Mouse (Mus musculus) neural tube, embryonic 11.5 days (tissue): ENCODE results near the gene Snrpd2. TPM values are rescaled to one million over a fixed set of nuclear protein-coding genes. Genes with fewer than 3 reads are reported as not detected.

Experiments used
- ATAC-seq: fragments of 200-750 bp; cut with Nextera tagmentation; 2 replicates; pipeline ENCODE4 v1.8.0; 2017; ENCODE audit warnings: moderate number of reproducible peaks, mild to moderate bottlenecking, moderate TSS enrichment, moderate library complexity; ENCODE audit not compliant: insufficient read depth, low FRiP score, low TSS enrichment
- DNase-seq: peaks from one replicate; pipeline ENCODE4 v3.0.0-alpha.2; 2015; ENCODE audit warnings: low spot score
- H3K27ac ChIP-seq: fragments of 300-500 bp; sonication (generic); 2 replicates; pipeline ENCODE4 v1.5.1; 2014; ENCODE audit warnings: low read depth, mild to moderate bottlenecking, low read length
- H3K27me3 ChIP-seq: fragments of 300-500 bp; sonication (generic); 2 replicates; pipeline ENCODE4 v1.6.1; 2014; ENCODE audit warnings: mild to moderate bottlenecking, low read length, mixed read lengths; ENCODE audit not compliant: control insufficient read depth, insufficient read depth
- H3K36me3 ChIP-seq: fragments of 300-500 bp; sonication (generic); 2 replicates; pipeline ENCODE4 v1.6.1; 2014; ENCODE audit warnings: mild to moderate bottlenecking, low read length, moderate library complexity, mixed read lengths; ENCODE audit not compliant: control insufficient read depth, insufficient read depth
- H3K4me1 ChIP-seq: fragments of 300-500 bp; sonication (generic); 2 replicates; pipeline ENCODE4 v1.6.1; 2014; ENCODE audit warnings: low read length, mixed read lengths; ENCODE audit not compliant: control insufficient read depth, insufficient read depth
- H3K4me2 ChIP-seq: fragments of 300-500 bp; sonication (generic); 2 replicates; pipeline ENCODE4 v1.6.1; 2014; ENCODE audit warnings: low read depth, mild to moderate bottlenecking, moderate library complexity
- H3K4me3 ChIP-seq: fragments of 300-500 bp; sonication (generic); 2 replicates; pipeline ENCODE4 v1.5.1; 2014; ENCODE audit warnings: low read depth, low read length
- H3K9ac ChIP-seq: fragments of 300-500 bp; sonication (generic); 2 replicates; pipeline ENCODE4 v1.6.1; 2014; ENCODE audit warnings: mild to moderate bottlenecking, low read length
- H3K9me3 ChIP-seq: fragments of 300-500 bp; sonication (generic); 2 replicates; pipeline ENCODE4 v1.6.1; 2016; ENCODE audit warnings: low read length; ENCODE audit not compliant: control insufficient read depth
- WGBS: fragments of 180-500 bp; shearing (Covaris S2); extraction: QIAGEN DNeasy Blood & Tissue Kit; methylation state at CpG from one replicate; pipeline ENCODE4 v1.1.7; 2014; 5-methylcytosine and 5-hydroxymethylcytosine counted together
- microRNA counts: library from miRNA; unstranded; fragments of <30 nt; microRNA quantifications from one replicate; lab custom pipeline; 2015
- microRNA-seq: library from miRNA; unstranded; fragments of <30 nt; microRNA quantifications from one replicate; pipeline ENCODE4, GENCODE M21; 2016
- polyA plus RNA-seq: library from polyadenylated mRNA; unstranded; fragments of >200 nt; fragmentation: Nextera tagmentation; extraction: Ambion mirVana; gene quantifications from 2 replicates; pipeline ENCODE4 v1.2.1, GENCODE M21; 2014

Gene Snrpd2
- polyA plus RNA-seq, 1 experiment from 2014 or later = 148 TPM

DNA sequence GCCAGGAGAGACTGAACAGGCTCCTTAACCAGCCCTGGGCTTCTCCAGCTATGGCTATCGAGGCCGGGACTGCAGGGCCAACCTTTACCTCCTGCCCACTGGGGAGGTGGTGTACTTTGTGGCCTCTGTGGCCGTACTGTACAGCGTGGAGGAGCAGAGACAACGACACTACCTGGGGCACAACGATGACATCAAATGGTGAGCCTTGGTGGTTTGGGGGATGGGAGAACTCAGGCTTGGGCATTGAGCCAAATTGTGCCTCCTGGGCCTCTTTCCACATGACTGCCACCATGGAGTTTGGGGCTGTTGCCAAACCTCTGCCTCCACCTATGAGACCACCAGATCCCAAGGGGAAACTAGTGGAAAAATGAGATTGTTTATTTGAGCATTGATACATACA is 35.2 kb downstream of the Snrpd2 start:
- no peaks in the 10 kb centered on the region for H3K9me3 ChIP-seq
- H3K4me2 ChIP-seq = no peak overlapping the region
- no peak for ATAC-seq
- DNase-seq = no peak
- H3K4me3 ChIP-seq = no peak overlapping the region
- 81% methylated on average over 6 of the region's 6 CpGs for WGBS
- H3K4me1 ChIP-seq = no peaks in the 10 kb centered on the region; the same call in 1 of the 2 replicates
- H3K9ac ChIP-seq = no peak overlapping the region
- peaks cover 8% of the 10 kb centered on the region for H3K27me3 ChIP-seq
- H3K27ac ChIP-seq = no peak overlapping the region
- no peaks in the 10 kb centered on the region; the same call in 1 of the 2 replicates for H3K36me3 ChIP-seq

DNA sequence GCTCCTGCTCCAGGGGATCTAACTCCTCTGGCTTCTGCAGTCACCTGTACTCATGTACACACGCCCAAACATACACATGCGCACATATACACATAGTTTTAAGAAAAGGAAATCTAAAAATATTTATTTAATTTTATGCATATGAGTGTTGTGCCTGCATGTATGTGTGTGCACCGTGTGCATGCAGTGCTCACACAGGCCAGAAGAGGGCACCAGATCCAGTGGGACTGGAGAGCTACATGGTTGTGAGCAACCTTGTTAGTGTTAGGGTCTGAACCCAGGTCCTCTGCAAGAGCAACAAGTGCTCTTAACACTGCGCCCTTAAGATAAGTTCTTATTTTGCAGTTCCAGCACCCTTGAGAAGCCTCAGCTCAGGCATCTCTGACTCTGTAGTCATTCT is 45.2 kb downstream of the Snrpd2 start:
- WGBS = 97% methylated on average over 4 of the region's 4 CpGs

DNA sequence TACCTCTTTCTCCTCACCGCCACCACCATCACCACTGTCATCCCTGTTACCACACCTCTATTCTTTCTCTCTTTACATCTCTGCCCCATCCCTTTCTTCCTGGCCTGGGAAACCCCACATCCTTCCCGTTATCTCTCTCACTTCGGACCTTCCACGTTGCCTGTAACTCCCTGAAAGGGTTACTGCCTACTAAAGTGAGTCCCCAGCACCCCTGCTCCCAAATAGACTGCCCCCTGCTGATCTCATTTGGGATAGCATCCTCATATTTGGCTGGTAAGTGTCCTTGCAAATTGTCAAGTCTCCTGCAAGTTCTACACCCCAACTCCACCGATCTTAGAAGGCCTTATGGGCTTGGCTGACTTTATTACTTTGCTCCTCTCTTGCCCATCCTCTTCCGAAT is 47.2 kb downstream of the Snrpd2 start:
- H3K9me3 ChIP-seq = no peaks in the 10 kb centered on the region
- 67% methylated on average over 6 of the region's 6 CpGs for WGBS
- no peak overlapping the region for H3K9ac ChIP-seq
- no peak overlapping the region for H3K4me2 ChIP-seq
- DNase-seq (no peak), ATAC-seq (no peak)
- H3K27me3 ChIP-seq = no peaks in the 10 kb centered on the region
- H3K4me3 ChIP-seq = no peak overlapping the region
- no peaks in the 10 kb centered on the region for H3K4me1 ChIP-seq
- no peak overlapping the region for H3K27ac ChIP-seq
- H3K36me3 ChIP-seq = peaks cover 6% of the 10 kb centered on the region

More for the DNA sequence above, 45.2 kb downstream of the Snrpd2 start:
- DNase-seq = no peak
- Histone ChIP-seq H3K4me1 (no peaks in the 10 kb centered on the region), H3K36me3 (peaks cover 8% of the 10 kb centered on the region), H3K4me3 (no peak overlapping the region), H3K27me3 (no peaks in the 10 kb centered on the region), H3K4me2 (no peak overlapping the region), H3K9ac (no peak overlapping the region), H3K27ac (no peak overlapping the region), H3K9me3 (no peaks in the 10 kb centered on the region)
- no peak for ATAC-seq

DNA sequence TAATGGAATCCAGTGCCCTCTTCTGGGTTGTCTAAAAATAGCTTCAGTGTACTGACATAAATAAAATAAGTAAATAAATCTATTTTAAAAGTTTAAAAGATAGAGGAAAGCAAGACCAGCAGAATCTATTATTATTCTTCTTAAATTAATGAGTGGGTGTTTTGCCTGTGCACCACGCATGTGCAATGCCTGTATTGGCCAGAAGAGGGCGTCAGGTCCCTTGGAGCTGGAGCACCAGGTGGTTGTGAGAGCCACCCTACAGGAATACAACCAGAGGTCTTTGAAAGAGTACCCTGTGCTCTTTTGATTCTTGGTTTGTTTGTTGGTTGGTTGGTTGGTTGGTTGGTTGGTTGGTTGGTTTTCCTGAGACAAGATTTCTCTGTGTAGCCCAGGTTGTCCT is 48.5 kb downstream of the Snrpd2 start:
- Histone ChIP-seq H3K4me1 (no peaks in the 10 kb centered on the region), H3K9me3 (no peaks in the 10 kb centered on the region), H3K36me3 (peaks cover 6% of the 10 kb centered on the region; the same call in 1 of the 2 replicates), H3K4me3 (no peak overlapping the region), H3K27me3 (no peaks in the 10 kb centered on the region), H3K9ac (no peak overlapping the region), H3K27ac (no peak overlapping the region), H3K4me2 (no peak overlapping the region)
- ATAC-seq (no peak), DNase-seq (no peak)
- 40% methylated on average over 2 of the region's 2 CpGs for WGBS

DNA sequence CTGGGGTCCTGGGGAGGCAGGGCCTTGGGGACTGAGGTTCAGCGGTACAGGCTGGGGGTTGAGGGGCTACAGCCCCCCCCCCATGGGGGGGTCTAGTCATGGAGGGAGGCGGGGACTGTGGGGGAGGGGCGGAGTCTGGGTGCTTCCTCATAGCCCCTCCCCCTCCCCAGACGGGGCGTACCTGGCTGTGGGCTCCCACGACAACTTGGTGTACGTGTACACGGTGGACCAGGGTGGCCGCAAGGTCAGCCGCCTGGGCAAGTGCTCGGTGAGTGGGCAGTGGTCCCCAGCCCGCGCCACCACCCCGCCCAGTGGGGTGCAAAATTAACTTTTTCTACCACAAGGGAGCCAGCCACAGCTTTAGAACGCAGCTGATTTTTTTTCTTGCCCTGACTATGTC is 52.1 kb downstream of the Snrpd2 start:
- Histone ChIP-seq H3K4me3 (no peak overlapping the region), H3K27ac (no peak overlapping the region), H3K4me2 (no peak overlapping the region), H3K36me3 (peaks cover 2% of the 10 kb centered on the region; the same call in 1 of the 2 replicates), H3K4me1 (no peaks in the 10 kb centered on the region), H3K27me3 (no peaks in the 10 kb centered on the region), H3K9me3 (no peaks in the 10 kb centered on the region), H3K9ac (no peak overlapping the region)
- DNase-seq (no peak), ATAC-seq (no peak; the same call in 1 of the 2 replicates)
- WGBS = 58% methylated on average over 12 of the region's 15 CpGs

DNA sequence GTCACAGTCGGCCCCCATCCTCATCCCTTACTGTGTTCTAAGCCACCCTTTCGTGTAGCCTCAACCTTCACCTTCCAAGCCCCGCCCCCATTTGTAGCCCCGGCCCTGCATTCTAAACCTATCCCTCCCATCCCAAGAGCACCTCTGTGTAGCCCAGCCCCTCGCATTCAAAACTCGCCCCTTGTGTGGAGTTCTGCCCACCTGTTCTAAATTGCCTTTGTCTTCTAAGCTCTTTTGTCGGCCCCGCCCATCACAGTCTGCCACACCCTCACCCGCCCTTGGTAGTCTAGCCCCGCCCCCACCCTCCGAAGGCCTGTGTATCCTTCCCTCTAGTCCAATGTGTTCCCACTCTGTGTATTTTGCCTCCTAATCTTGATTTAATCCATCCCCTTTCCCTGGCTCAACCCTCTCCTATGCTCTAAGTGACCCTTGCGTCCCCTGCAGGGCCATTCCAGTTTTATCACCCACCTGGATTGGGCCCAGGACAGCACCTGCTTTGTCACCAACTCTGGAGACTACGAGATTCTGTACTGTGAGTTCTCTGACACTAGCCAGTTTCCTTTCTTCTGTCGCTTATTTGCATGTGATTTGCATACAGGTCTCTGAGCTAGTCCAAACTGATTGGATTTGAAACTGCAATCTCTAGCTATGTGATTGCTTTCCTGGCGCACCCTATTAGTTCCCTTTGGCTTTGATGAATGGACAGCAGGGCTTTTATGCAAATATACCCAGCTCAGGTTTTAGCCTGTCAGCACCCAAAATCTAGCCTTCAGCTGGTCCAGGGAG is 52.7 kb downstream of the Snrpd2 start:
- ATAC-seq = no peak
- Histone ChIP-seq H3K9me3 (no peaks in the 10 kb centered on the region), H3K4me1 (no peaks in the 10 kb centered on the region), H3K4me3 (no peak overlapping the region), H3K27me3 (no peaks in the 10 kb centered on the region), H3K9ac (no peak overlapping the region), H3K4me2 (no peak overlapping the region), H3K27ac (no peak overlapping the region), H3K36me3 (peaks cover 2% of the 10 kb centered on the region; the same call in 1 of the 2 replicates)
- 54% methylated on average over 15 of the region's 15 CpGs for WGBS
- DNase-seq = no peak

MicroRNA genes within 50 kb of the gene (microRNA counts, 519-probe panel; counts per million panel counts)
- microRNA mmu-miR-330 (lab: Ali Mortazavi, UCI) = 171 counts per million, percentile 57 among the panel's probes with 10 or more counts

Small RNA genes within 50 kb of the gene (microRNA-seq; reads per million reads assigned to microRNA genes)
- 229 reads per million, percentile 61 among the genes with 10 or more reads in this experiment for gene Mir330

Other genes with a start within 250 kb of the Snrpd2 start
- gene Ccdc61, start 239.3 kb upstream of the Snrpd2 start, polyA plus RNA-seq = 25.5 and 26.2 TPM in 2 replicates
- 8.2 and 10.0 TPM in 2 replicates for gene Nova2, start 223.8 kb upstream of the Snrpd2 start, polyA plus RNA-seq
- gene Nanos2, start 162.3 kb upstream of the Snrpd2 start, polyA plus RNA-seq = 0.29 TPM in 1 of 2 replicates, not detected in the other
- 4.4 and 4.7 TPM in 2 replicates for gene Mypop, start 158.5 kb upstream of the Snrpd2 start, polyA plus RNA-seq
- 27.2 and 31.4 TPM in 2 replicates for gene Irf2bp1, start 145.7 kb upstream of the Snrpd2 start, polyA plus RNA-seq
- gene Foxa3, start 126.2 kb upstream of the Snrpd2 start, polyA plus RNA-seq = not detected in 2 replicates
- gene Sympk, start 125.3 kb upstream of the Snrpd2 start, polyA plus RNA-seq = 30.5 and 35.6 TPM in 2 replicates
- gene Rsph6a, start 95.0 kb upstream of the Snrpd2 start, polyA plus RNA-seq = not detected in 2 replicates
- 29.7 and 31.7 TPM in 2 replicates for gene Dmwd, start 73.5 kb upstream of the Snrpd2 start, polyA plus RNA-seq
- gene Dmpk, start 65.9 kb upstream of the Snrpd2 start, polyA plus RNA-seq = 9.4 and 10.2 TPM in 2 replicates
- 6.3 and 7.4 TPM in 2 replicates for gene Six5, start 55.1 kb upstream of the Snrpd2 start, polyA plus RNA-seq
- gene Gm4969, start 31.4 kb upstream of the Snrpd2 start, polyA plus RNA-seq = 1.3 and 1.4 TPM in 2 replicates
- gene Fbxo46, start 29.9 kb upstream of the Snrpd2 start, polyA plus RNA-seq = 10.1 and 10.6 TPM in 2 replicates
- 12.9 and 13.9 TPM in 2 replicates for gene Qpctl, start 431 bp upstream of the Snrpd2 start, polyA plus RNA-seq
- 0.69 and 0.76 TPM in 2 replicates for gene Gipr, start 16.4 kb downstream of the Snrpd2 start, polyA plus RNA-seq
- gene Eml2, start 26.7 kb downstream of the Snrpd2 start, polyA plus RNA-seq = 1.3 and 2.0 TPM in 2 replicates
- gene Gpr4, start 62.8 kb downstream of the Snrpd2 start, polyA plus RNA-seq = 2.4 and 2.6 TPM in 2 replicates
- gene Opa3, start 78.6 kb downstream of the Snrpd2 start, polyA plus RNA-seq = 43.7 and 45.9 TPM in 2 replicates
- gene Vasp, start 122.1 kb downstream of the Snrpd2 start, polyA plus RNA-seq = 54.6 and 57.6 TPM in 2 replicates
- gene Ppm1n, start 130.3 kb downstream of the Snrpd2 start, polyA plus RNA-seq = not detected in 2 replicates
- gene Rtn2, start 132.9 kb downstream of the Snrpd2 start, polyA plus RNA-seq = 58.2 and 60.2 TPM in 2 replicates
- 0.07 TPM in 1 of 2 replicates, not detected in the other for gene Fosb, start 160.3 kb downstream of the Snrpd2 start, polyA plus RNA-seq
- 91.8 and 93.3 TPM in 2 replicates for gene Ercc1, start 195.1 kb downstream of the Snrpd2 start, polyA plus RNA-seq
- 17.8 and 18.0 TPM in 2 replicates for gene Cd3eap, start 209.8 kb downstream of the Snrpd2 start, polyA plus RNA-seq
- gene Ppp1r13l, start 210.0 kb downstream of the Snrpd2 start, polyA plus RNA-seq = 3.4 and 4.7 TPM in 2 replicates
- gene Ercc2, start 232.3 kb downstream of the Snrpd2 start, polyA plus RNA-seq = 12.4 and 14.6 TPM in 2 replicates